Mouse (Mus musculus): ENCODE measurements at regions not wholly inside any gene's neighbourhood (a gene's known extent, or its start where the extent isn't known, plus 50 kb on each side); places are given as distances from the start of the nearest gene placed in this dataset.

- no peak for DNase-seq (ENCODE audit: low read depth, low spot score)
Observed at GRCm38 (mm10) chr4:142554716-142555115, 315.5 kb upstream of the Kazn start.

GRCm38 (mm10) chr4:142545871-142546270 lies 306.7 kb upstream of the Kazn start:
- DNase-seq (ENCODE audit: low read depth, low spot score), result no peak

- DNase-seq (ENCODE audit: low read depth, low spot score), result no peak
Observed at GRCm38 (mm10) chr4:142545187-142545586, 306.0 kb upstream of the Kazn start.

- DNase-seq (ENCODE audit: low read depth, low spot score), result no peak
Observed at GRCm38 (mm10) chr4:142544736-142545135, 305.5 kb upstream of the Kazn start.

GRCm38 (mm10) chr4:142539200-142539750 lies 300.1 kb upstream of the Kazn start:
- DNase-seq (ENCODE audit: low read depth, low spot score), result no peak

- no peak for DNase-seq (ENCODE audit: low read depth, low spot score)
Observed at GRCm38 (mm10) chr4:142527080-142527479, 287.9 kb upstream of the Kazn start.

GRCm38 (mm10) chr4:142517478-142518455 lies 278.6 kb upstream of the Kazn start:
- no peak for DNase-seq (ENCODE audit: low read depth, low spot score)

- DNase-seq (ENCODE audit: low read depth, low spot score), result no peak
Observed at GRCm38 (mm10) chr4:142514751-142515150, 275.6 kb upstream of the Kazn start.

- DNase-seq (ENCODE audit: low read depth, low spot score), result no peak
Observed at GRCm38 (mm10) chr4:142509386-142509785, 270.2 kb upstream of the Kazn start.

GRCm38 (mm10) chr4:142506383-142507211 lies 267.4 kb upstream of the Kazn start:
- no peak for DNase-seq (ENCODE audit: low read depth, low spot score)

- no peak for DNase-seq (ENCODE audit: low read depth, low spot score)
Observed at GRCm38 (mm10) chr4:142503761-142504160, 264.6 kb upstream of the Kazn start.

- DNase-seq (ENCODE audit: low read depth, low spot score), result no peak
Observed at GRCm38 (mm10) chr4:142501177-142501576, 262.0 kb upstream of the Kazn start.

GRCm38 (mm10) chr4:142500541-142500940 lies 261.3 kb upstream of the Kazn start:
- no peak for DNase-seq (ENCODE audit: low read depth, low spot score)

- DNase-seq (ENCODE audit: low read depth, low spot score), result no peak
Observed at GRCm38 (mm10) chr4:142496605-142497004, 257.4 kb upstream of the Kazn start.

GRCm38 (mm10) chr4:142492926-142493492 lies 253.8 kb upstream of the Kazn start:
- DNase-seq (ENCODE audit: low read depth, low spot score), result no peak

GRCm38 (mm10) chr4:142485784-142486423 lies 246.7 kb upstream of the Kazn start:
- DNase-seq (ENCODE audit: low read depth, low spot score), result no peak

- DNase-seq (ENCODE audit: low read depth, low spot score), result no peak
Observed at GRCm38 (mm10) chr4:142475632-142476031, 236.4 kb upstream of the Kazn start.

- DNase-seq (ENCODE audit: low read depth, low spot score), result no peak
Observed at GRCm38 (mm10) chr4:142474626-142475025, 235.4 kb upstream of the Kazn start.

GRCm38 (mm10) chr4:142474018-142474417 lies 234.8 kb upstream of the Kazn start:
- DNase-seq (ENCODE audit: low read depth, low spot score), result no peak

GRCm38 (mm10) chr4:142473284-142473683 lies 234.1 kb upstream of the Kazn start:
- no peak for DNase-seq (ENCODE audit: low read depth, low spot score)

GRCm38 (mm10) chr4:142472332-142472731 lies 233.1 kb upstream of the Kazn start:
- no peak for DNase-seq (ENCODE audit: low read depth, low spot score)

All from embryo, embryonic 11.5 days (tissue).